Mouse (Mus musculus) spleen, adult 2 months (tissue): ENCODE measurements around the gene Ppard. TPM values are rescaled to one million over a fixed set of nuclear protein-coding genes. Genes with fewer than 3 reads are reported as not detected.

Experiments
- DNase-seq, 2 experiments: peaks; one replicate each; pipeline versions ENCODE4 v3.0.0 to v3.0.0-alpha.2; 2012 to 2021; ENCODE audit warnings: low spot score in 2 of 2, low read depth in 1 of 2
- H3K27ac ChIP-seq: fragments of 200-500 bp; 2 replicates; pipeline ENCODE4 v1.5.1; 2012; ENCODE audit warnings: low read length, inconsistent platforms; ENCODE audit not compliant: insufficient read depth
- H3K27me3 ChIP-seq: fragments of 200-500 bp; 2 replicates; pipeline ENCODE4 v1.6.1; 2012; ENCODE audit warnings: mild to moderate bottlenecking, moderate library complexity, low read length, inconsistent platforms; ENCODE audit not compliant: control insufficient read depth, insufficient read depth
- H3K36me3 ChIP-seq: fragments of 200-500 bp; 2 replicates; pipeline ENCODE4 v1.6.1; 2012; ENCODE audit warnings: mild to moderate bottlenecking, low read length, inconsistent platforms; ENCODE audit not compliant: control insufficient read depth, insufficient read depth
- H3K4me1 ChIP-seq: fragments of 200-500 bp; 2 replicates; pipeline ENCODE4 v1.6.1; 2011; ENCODE audit warnings: inconsistent platforms; ENCODE audit not compliant: control insufficient read depth, insufficient read depth, insufficient read length
- H3K4me3 ChIP-seq: fragments of 200-500 bp; 2 replicates; pipeline ENCODE4 v1.5.1; 2011; ENCODE audit warnings: mild to moderate bottlenecking, inconsistent platforms; ENCODE audit not compliant: insufficient read depth, insufficient read length; ENCODE audit errors: extremely low read depth
- CTCF ChIP-seq: fragments of 200-500 bp; IDR thresholded peaks from 2 replicates; pipeline ENCODE4 v1.5.1; 2011; ENCODE audit warnings: mild to moderate bottlenecking, inconsistent platforms; ENCODE audit not compliant: insufficient read depth, insufficient read length, insufficient replicate concordance; ENCODE audit errors: extremely low read depth
- POLR2A ChIP-seq: fragments of 200-500 bp; IDR thresholded peaks from 2 replicates; pipeline ENCODE4 v1.6.1; 2011; ENCODE audit warnings: low read depth, low read length, inconsistent platforms
- WGBS: fragments of 180-500 bp; shearing (Covaris S2); methylation state at CpG from one replicate; pipeline ENCODE4 v1.1.7; 2018; 5-methylcytosine and 5-hydroxymethylcytosine counted together
- polyA plus RNA-seq: library from polyadenylated mRNA; depleted of rRNA; stranded (reverse); fragments of >200 nt; gene quantifications from 2 replicates; pipeline ENCODE4 v1.2.3, GENCODE M21; 2012

Gene Ppard
- polyA plus RNA-seq, 1 experiment: 23.2 TPM

- TF ChIP-seq POLR2A: no peak
- TF ChIP-seq CTCF: no peak
- WGBS: 90% methylated on average over 9 of the region's 9 CpGs
- no peak overlapping the region for H3K4me3 ChIP-seq
- H3K27ac ChIP-seq: no peak overlapping the region
- DNase-seq: no peak
- no peaks in the 10 kb centered on the region for H3K36me3 ChIP-seq
- H3K27me3 ChIP-seq: no peaks in the 10 kb centered on the region
- H3K4me1 ChIP-seq: peaks cover 14% of the 10 kb centered on the region; the same call in 1 of the 2 replicates
These were observed 28.0 kb downstream of the Ppard start for GRCm38 (mm10) chr17:28260543-28260909.

DNA sequence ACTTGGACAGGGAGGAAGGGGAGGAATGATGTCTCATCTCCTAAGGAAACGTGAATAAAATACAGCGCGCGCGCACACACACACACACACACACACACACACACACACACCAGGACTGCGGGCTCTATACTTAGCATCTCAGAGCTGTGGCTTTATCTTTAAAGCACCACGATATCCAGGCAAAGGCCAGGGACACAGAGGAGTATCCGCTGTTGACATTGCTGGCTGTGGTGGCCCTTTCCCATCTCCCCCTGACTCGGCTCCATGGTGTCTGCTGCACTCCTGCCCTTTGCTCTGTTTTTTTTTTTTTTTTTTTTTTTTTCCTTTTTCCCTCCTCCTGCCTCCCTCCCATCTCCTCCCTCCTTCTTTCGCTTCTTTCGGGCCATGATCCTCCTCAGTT, 29.3 kb downstream of the Ppard start:
- 90% methylated on average over 11 of the region's 11 CpGs for WGBS

DNA sequence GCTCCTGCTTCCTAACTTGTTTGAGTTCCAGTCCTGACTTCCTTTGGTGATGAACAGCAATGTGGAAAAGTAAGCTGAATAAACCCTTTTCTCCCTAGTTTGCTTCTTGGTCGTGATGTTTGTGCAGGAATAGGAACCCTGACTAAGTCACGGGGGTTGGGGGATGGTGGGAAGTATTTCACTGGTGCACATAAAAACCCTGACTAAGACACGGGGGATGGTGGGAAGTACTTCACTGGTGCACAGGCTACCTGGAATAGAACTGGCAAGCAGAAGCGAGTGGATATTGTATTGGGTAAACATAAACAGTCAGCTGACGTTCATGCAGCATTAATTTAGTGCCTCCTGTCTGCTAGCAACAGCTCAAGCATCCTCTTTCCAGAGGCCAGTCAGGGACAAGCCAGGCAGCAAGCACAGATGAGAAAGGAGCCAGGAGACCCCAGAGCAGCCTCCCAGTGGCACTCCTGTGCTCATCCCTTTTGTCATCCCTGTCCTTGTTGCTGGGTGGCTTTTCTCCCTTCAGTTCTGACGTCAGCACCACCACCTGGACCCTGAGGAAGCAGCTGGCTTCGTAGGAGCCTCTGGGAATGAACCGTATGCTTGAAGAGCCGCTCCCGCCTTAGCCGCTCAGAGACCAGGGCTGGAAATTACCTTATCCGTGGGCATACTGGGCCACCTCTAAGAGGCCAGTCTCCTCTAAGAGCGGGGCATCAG, 30.8 kb downstream of the Ppard start:
- 86% methylated on average over 13 of the region's 13 CpGs for WGBS
- no peaks in the 10 kb centered on the region for H3K36me3 ChIP-seq

More for the DNA sequence above, 29.3 kb downstream of the Ppard start:
- no peaks in the 10 kb centered on the region for H3K27me3 ChIP-seq
- DNase-seq: no peak
- H3K4me3 ChIP-seq: no peak overlapping the region
- H3K27ac ChIP-seq: no peak overlapping the region
- peaks cover 5% of the 10 kb centered on the region; the same call in 1 of the 2 replicates for H3K4me1 ChIP-seq
- no peaks in the 10 kb centered on the region for H3K36me3 ChIP-seq
- TF ChIP-seq POLR2A: no peak

GRCm38 (mm10) chr17:28267251-28267650, 34.8 kb downstream of the Ppard start:
- no peak overlapping the region for H3K27ac ChIP-seq
- H3K27me3 ChIP-seq: no peaks in the 10 kb centered on the region
- 79% methylated on average over 5 of the region's 5 CpGs for WGBS
- TF ChIP-seq CTCF: no peak
- no peaks in the 10 kb centered on the region for H3K36me3 ChIP-seq
- no peak for DNase-seq
- no peaks in the 10 kb centered on the region for H3K4me1 ChIP-seq
- H3K4me3 ChIP-seq: no peak overlapping the region

More for the DNA sequence above, 30.8 kb downstream of the Ppard start:
- Histone ChIP-seq H3K4me3 (no peak overlapping the region), H3K4me1 (no peaks in the 10 kb centered on the region), H3K27ac (no peak overlapping the region), H3K27me3 (no peaks in the 10 kb centered on the region)
- no peak for TF ChIP-seq POLR2A
- no peak for TF ChIP-seq CTCF
- DNase-seq: no peak

DNA sequence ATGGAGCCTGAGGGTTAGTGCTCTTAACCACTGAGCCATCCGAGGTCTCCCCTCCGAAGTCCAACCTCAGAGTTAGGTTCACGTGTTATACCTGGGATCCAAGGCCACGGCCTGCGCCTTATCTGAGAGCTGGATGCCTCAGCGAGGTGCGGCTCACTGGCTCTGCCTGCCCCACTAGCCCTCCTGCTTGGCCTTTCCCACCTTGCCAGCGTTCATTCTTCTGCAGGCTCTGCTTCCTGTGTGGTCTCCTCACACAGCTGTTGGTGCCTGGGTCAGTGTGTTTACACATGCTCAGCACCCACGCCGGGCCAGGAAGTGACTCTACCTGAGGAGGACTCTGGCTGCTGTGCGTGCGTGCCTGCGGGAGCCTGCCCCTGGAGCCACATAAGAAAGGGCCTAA, 37.7 kb downstream of the Ppard start:
- no peaks in the 10 kb centered on the region for H3K4me1 ChIP-seq
- H3K27me3 ChIP-seq: no peaks in the 10 kb centered on the region
- H3K4me3 ChIP-seq: no peak overlapping the region
- no peak overlapping the region for H3K27ac ChIP-seq
- no peaks in the 10 kb centered on the region for H3K36me3 ChIP-seq
- TF ChIP-seq CTCF (no peak), POLR2A (no peak)
- DNase-seq: no peak
- 51% methylated on average over 13 of the region's 13 CpGs for WGBS

DNA sequence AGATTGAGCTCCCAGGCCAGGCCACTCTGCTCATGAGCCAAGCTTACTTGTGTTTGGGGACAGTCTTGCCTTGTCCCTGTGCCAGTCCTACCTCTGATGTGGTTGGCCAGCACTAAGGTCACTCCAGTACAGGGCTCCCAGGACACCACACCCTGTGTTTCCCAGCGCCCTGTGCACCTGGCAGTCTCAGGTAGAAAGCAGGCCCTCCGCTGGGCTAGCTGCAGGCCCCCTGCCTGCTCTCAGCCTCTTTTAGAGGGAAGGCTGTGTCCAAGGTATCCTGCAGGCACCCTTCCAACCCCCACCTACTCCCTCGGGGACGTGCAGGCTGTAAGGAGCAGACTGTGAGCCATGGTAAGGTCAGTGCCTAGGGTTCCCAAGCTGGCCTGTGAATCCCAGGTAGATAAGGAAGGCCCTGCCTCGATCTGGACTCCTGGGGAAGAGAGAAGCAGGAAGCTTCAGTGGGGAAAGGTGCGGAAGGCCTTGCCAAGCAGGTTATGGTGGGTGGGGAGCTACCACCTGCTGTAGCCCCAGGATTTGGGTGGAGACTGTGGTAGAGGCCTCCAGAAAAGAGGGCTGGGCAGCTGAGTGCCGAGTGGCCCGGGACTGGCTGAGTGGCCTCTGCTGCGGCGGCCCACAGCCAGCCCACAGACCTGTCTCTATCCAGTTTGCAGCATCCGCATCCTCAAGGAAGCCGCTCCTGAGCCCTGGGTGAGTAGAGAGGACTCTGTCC, 39.2 kb downstream of the Ppard start:
- TF ChIP-seq POLR2A: no peak
- TF ChIP-seq CTCF: no peak
- DNase-seq: no peak
- Histone ChIP-seq H3K36me3 (no peaks in the 10 kb centered on the region), H3K4me1 (no peaks in the 10 kb centered on the region), H3K27ac (no peak overlapping the region), H3K4me3 (no peak overlapping the region), H3K27me3 (no peaks in the 10 kb centered on the region)
- 88% methylated on average over 12 of the region's 12 CpGs for WGBS

GRCm38 (mm10) chr17:28272281-28272680, 39.8 kb downstream of the Ppard start:
- H3K4me3 ChIP-seq: no peak overlapping the region
- TF ChIP-seq CTCF (no peak), POLR2A (no peak)
- no peak overlapping the region for H3K27ac ChIP-seq
- no peaks in the 10 kb centered on the region for H3K4me1 ChIP-seq
- DNase-seq: no peak
- no peaks in the 10 kb centered on the region for H3K27me3 ChIP-seq
- 91% methylated on average over 9 of the region's 9 CpGs for WGBS
- H3K36me3 ChIP-seq: no peaks in the 10 kb centered on the region
